Mouse (Mus musculus) lung, postnatal 36 days (tissue): ENCODE data around the gene Lyrm9.

Experiments
- DNase-seq: peaks from one replicate; pipeline ENCODE4 v3.0.0; 2022; ENCODE audit warnings: mixed read lengths

Lyrm9 gene

GRCm38 (mm10) chr11:78815986-78816792 lies 10.2 kb upstream of the Lyrm9 start:
- DNase-seq, result no peak

- no peak for DNase-seq
Observed at GRCm38 (mm10) chr11:78817311-78818022, 8.9 kb upstream of the Lyrm9 start.

GRCm38 (mm10) chr11:78820337-78821000 lies 5.9 kb upstream of the Lyrm9 start:
- no peak for DNase-seq

GRCm38 (mm10) chr11:78822792-78823498 lies 3.4 kb upstream of the Lyrm9 start:
- DNase-seq, result peak; percentile 85

- DNase-seq, result no peak
Observed at GRCm38 (mm10) chr11:78827546-78827945, 1.2 kb downstream of the Lyrm9 start.

- peak; percentile 39 for DNase-seq
Observed at GRCm38 (mm10) chr11:78828386-78828785, 2.0 kb downstream of the Lyrm9 start.

GRCm38 (mm10) chr11:78829373-78829772 lies 3.0 kb downstream of the Lyrm9 start:
- DNase-seq, result peak; percentile 53

GRCm38 (mm10) chr11:78830180-78830579 lies 3.8 kb downstream of the Lyrm9 start:
- DNase-seq, result no peak

GRCm38 (mm10) chr11:78831716-78832115 lies 5.3 kb downstream of the Lyrm9 start:
- DNase-seq, result peak; percentile 35

- DNase-seq, result no peak
Observed at GRCm38 (mm10) chr11:78832117-78832726, 5.8 kb downstream of the Lyrm9 start.

GRCm38 (mm10) chr11:78832816-78833314 lies 6.5 kb downstream of the Lyrm9 start:
- peak; percentile 86 for DNase-seq

GRCm38 (mm10) chr11:78836486-78836885 lies 10.1 kb downstream of the Lyrm9 start:
- no peak for DNase-seq

- peak; percentile 77 for DNase-seq
Observed at GRCm38 (mm10) chr11:78837989-78838388, 11.6 kb downstream of the Lyrm9 start.

GRCm38 (mm10) chr11:78839491-78839890 lies 13.1 kb downstream of the Lyrm9 start:
- no peak for DNase-seq

GRCm38 (mm10) chr11:78840141-78840540 lies 13.8 kb downstream of the Lyrm9 start:
- DNase-seq, result no peak

GRCm38 (mm10) chr11:78841987-78842386 lies 15.6 kb downstream of the Lyrm9 start:
- DNase-seq, result no peak

- no peak for DNase-seq
Observed at GRCm38 (mm10) chr11:78846620-78847019, 20.2 kb downstream of the Lyrm9 start.

- no peak for DNase-seq
Observed at GRCm38 (mm10) chr11:78847884-78848848, 21.8 kb downstream of the Lyrm9 start.

- no peak for DNase-seq
Observed at GRCm38 (mm10) chr11:78849859-78850258, 23.5 kb downstream of the Lyrm9 start.

- DNase-seq, result no peak
Observed at GRCm38 (mm10) chr11:78851216-78851870, 25.0 kb downstream of the Lyrm9 start.
